Mouse (Mus musculus) forebrain, embryonic 15.5 days (tissue): Measurements from ENCODE around the gene Mapk8ip1. TPM values are rescaled to one million over a fixed set of nuclear protein-coding genes. Genes with fewer than 3 reads are reported as not detected.
"Not testable (repeated sequence)": the region's sequence is repeated elsewhere in the genome, so short reads cannot be mapped to it uniquely, and the experiment has no call there.

Experiments
- ATAC-seq: fragments of 200-750 bp; cut with Nextera tagmentation; replicated peaks from 2 replicates; pipeline ENCODE4 v1.8.0; 2017; ENCODE audit warnings: mild to moderate bottlenecking, moderate TSS enrichment, moderate library complexity
- H3K27ac ChIP-seq: fragments of 300-500 bp; sonication (generic); replicated peaks from 2 replicates; pipeline ENCODE4 v1.5.1; 2015; ENCODE audit warnings: mild to moderate bottlenecking, inconsistent platforms
- H3K27me3 ChIP-seq: fragments of 300-500 bp; sonication (generic); 2 replicates; pipeline ENCODE4 v1.6.1; 2015; ENCODE audit warnings: inconsistent platforms
- H3K36me3 ChIP-seq: fragments of 300-500 bp; sonication (generic); 2 replicates; pipeline ENCODE4 v1.6.1; 2015; ENCODE audit warnings: mild to moderate bottlenecking, inconsistent platforms
- H3K4me1 ChIP-seq: fragments of 300-500 bp; sonication (generic); 2 replicates; pipeline ENCODE4 v1.6.1; 2015; ENCODE audit warnings: inconsistent platforms
- H3K4me2 ChIP-seq: fragments of 300-500 bp; sonication (generic); replicated peaks from 2 replicates; pipeline ENCODE4 v1.6.1; 2015; ENCODE audit warnings: mild to moderate bottlenecking, inconsistent platforms
- H3K4me3 ChIP-seq: fragments of 300-500 bp; sonication (generic); 2 replicates; pipeline ENCODE4 v1.5.1; 2015; ENCODE audit warnings: mild to moderate bottlenecking, inconsistent platforms
- H3K9ac ChIP-seq: fragments of 300-500 bp; sonication (generic); replicated peaks from 2 replicates; pipeline ENCODE4 v1.6.1; 2015; ENCODE audit warnings: mild to moderate bottlenecking, inconsistent platforms
- H3K9me3 ChIP-seq: fragments of 300-500 bp; sonication (generic); 2 replicates; pipeline ENCODE4 v1.6.1; 2016; ENCODE audit warnings: inconsistent platforms
- WGBS: fragments of 180-500 bp; shearing (Covaris S2); methylation state at CpG from one replicate; pipeline ENCODE4 v1.1.7; 2015; ENCODE audit warnings: mixed read lengths; 5-methylcytosine and 5-hydroxymethylcytosine counted together
- polyA plus RNA-seq: library from polyadenylated mRNA; unstranded; fragments of >200 nt; fragmentation: Nextera tagmentation; extraction: Ambion mirVana; gene quantifications from 2 replicates; pipeline ENCODE4 v1.2.1, GENCODE M21; 2015

Gene Mapk8ip1
- polyA plus RNA-seq, 1 experiment from 2014 or later: 120 TPM

DNA sequence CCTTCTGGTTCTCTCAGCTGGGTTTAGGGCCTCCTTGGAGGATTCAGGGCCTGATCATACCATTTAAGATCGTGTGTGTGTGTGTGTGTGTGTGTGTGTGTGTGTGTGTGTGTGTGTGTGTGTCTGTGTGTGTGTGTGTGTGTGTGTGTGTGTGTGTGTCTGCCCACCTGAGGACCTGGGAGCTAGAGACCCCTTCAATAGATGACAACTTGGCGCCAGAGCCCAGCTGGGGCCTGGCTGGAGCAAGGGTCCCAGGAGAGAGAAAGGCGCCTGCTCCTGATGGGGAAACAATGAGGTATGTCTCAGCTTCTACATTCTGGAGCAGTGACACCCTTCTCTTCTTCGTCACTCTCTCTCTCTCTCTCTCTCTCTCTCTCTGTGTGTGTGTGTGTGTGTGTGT, 1.2 kb downstream of the Mapk8ip1 start:
- H3K4me2 ChIP-seq: peak overlapping the region; percentile 80
- peaks cover 31% of the 10 kb centered on the region for H3K4me1 ChIP-seq
- WGBS: 58% methylated on average over 3 of the region's 4 CpGs
- peak overlapping the region; percentile 66 for H3K4me3 ChIP-seq
- not testable (repeated sequence) for H3K9me3 ChIP-seq, ATAC-seq, H3K36me3 ChIP-seq, H3K27me3 ChIP-seq
- 0 out of 2 replicates have a peak overlapping the region, but pooled peaks have one; percentile 15 for H3K9ac ChIP-seq
- H3K27ac ChIP-seq: 0 out of 2 replicates have a peak overlapping the region, but pooled peaks have one; percentile 8

DNA sequence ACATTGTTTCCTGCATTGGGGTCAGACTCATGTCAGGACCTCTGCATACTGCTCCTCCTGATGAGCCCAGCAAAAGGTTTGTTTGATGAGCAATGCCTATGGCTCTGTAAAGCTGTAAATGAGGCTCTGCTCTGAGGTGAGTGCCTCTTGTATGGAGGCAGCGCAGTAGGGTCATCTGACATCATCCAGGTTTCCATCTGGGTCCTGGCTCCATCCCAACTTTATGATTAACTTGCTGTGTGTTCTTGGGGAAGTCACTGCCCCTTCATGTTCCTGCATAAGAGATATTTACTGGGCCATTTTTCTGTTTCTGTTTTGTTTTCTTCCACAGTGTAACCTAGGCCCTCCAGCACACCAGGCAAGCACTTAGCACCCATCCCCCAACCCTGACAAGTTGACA, 3.6 kb downstream of the Mapk8ip1 start:
- Histone ChIP-seq H3K27ac (no peak overlapping the region), H3K4me3 (no peak overlapping the region), H3K9ac (no peak overlapping the region), H3K36me3 (no peaks in the 10 kb centered on the region), H3K9me3 (no peaks in the 10 kb centered on the region), H3K4me2 (no peak overlapping the region), H3K27me3 (no peaks in the 10 kb centered on the region), H3K4me1 (peaks cover 39% of the 10 kb centered on the region)
- WGBS: 81% methylated on average over 1 of the region's 1 CpGs
- ATAC-seq: no peak

DNA sequence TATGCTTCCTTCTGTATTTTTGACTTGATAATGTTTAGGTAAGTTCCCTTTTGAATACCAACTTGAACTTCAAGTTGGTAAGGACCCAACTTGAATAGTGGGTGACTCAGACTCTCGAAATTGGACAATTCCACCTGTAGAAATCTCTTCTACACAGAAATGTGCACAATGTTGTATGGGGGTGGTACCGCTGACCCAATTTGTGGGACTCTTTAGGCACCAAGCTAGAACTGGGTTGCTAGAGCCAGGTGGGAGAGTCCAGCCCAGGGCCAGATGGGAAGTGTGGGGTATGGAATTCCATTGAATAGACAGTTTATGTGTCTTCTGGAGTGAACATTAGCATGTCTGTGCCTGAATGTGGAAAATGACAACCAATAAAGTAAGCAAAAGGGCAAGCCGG, 5.5 kb downstream of the Mapk8ip1 start:
- Histone ChIP-seq H3K9ac (no peak overlapping the region), H3K27ac (no peak overlapping the region), H3K27me3 (no peaks in the 10 kb centered on the region), H3K9me3 (no peaks in the 10 kb centered on the region), H3K36me3 (no peaks in the 10 kb centered on the region), H3K4me2 (no peak overlapping the region), H3K4me3 (no peak overlapping the region), H3K4me1 (peaks cover 53% of the 10 kb centered on the region)
- 94% methylated on average over 3 of the region's 3 CpGs for WGBS
- no peak for ATAC-seq

GRCm38 (mm10) chr2:92392318-92393264, 8.5 kb downstream of the Mapk8ip1 start:
- Histone ChIP-seq H3K27me3 (no peaks in the 10 kb centered on the region), H3K4me2 (peak overlapping the region; percentile 46), H3K36me3 (no peaks in the 10 kb centered on the region), H3K4me3 (peak overlapping the region; percentile 32), H3K4me1 (peaks cover 55% of the 10 kb centered on the region), H3K27ac (peak overlapping the region; percentile 62), H3K9ac (peak overlapping the region; percentile 47), H3K9me3 (no peaks in the 10 kb centered on the region)
- no peak for ATAC-seq
- 7% methylated on average over 26 of the region's 26 CpGs for WGBS

GRCm38 (mm10) chr2:92391703-92392317, 9.3 kb downstream of the Mapk8ip1 start:
- peak overlapping the region; percentile 47 for H3K9ac ChIP-seq
- 17% methylated on average over 11 of the region's 11 CpGs for WGBS
- ATAC-seq: no peak
- H3K27me3 ChIP-seq: no peaks in the 10 kb centered on the region
- H3K27ac ChIP-seq: peak overlapping the region; percentile 62
- H3K4me2 ChIP-seq: peak overlapping the region; percentile 46
- peaks cover 57% of the 10 kb centered on the region for H3K4me1 ChIP-seq
- H3K36me3 ChIP-seq: peaks cover 5% of the 10 kb centered on the region
- H3K9me3 ChIP-seq: no peaks in the 10 kb centered on the region
- peak overlapping the region; percentile 32 for H3K4me3 ChIP-seq

GRCm38 (mm10) chr2:92391116-92391515, 9.9 kb downstream of the Mapk8ip1 start:
- Histone ChIP-seq H3K9me3 (no peaks in the 10 kb centered on the region), H3K36me3 (peaks cover 12% of the 10 kb centered on the region), H3K27ac (no peak overlapping the region), H3K4me1 (peaks cover 57% of the 10 kb centered on the region), H3K9ac (no peak overlapping the region), H3K27me3 (no peaks in the 10 kb centered on the region), H3K4me2 (no peak overlapping the region), H3K4me3 (no peak overlapping the region)
- ATAC-seq: no peak
- WGBS: 80% methylated on average over 8 of the region's 8 CpGs

GRCm38 (mm10) chr2:92390206-92390930, 10.7 kb downstream of the Mapk8ip1 start:
- Histone ChIP-seq H3K4me2 (peak overlapping the region; percentile 66; the same call in 1 of the 2 replicates), H3K4me1 (peaks cover 57% of the 10 kb centered on the region), H3K36me3 (peaks cover 20% of the 10 kb centered on the region), H3K9me3 (no peaks in the 10 kb centered on the region), H3K27me3 (no peaks in the 10 kb centered on the region), H3K9ac (no peak overlapping the region), H3K4me3 (no peak overlapping the region), H3K27ac (peak overlapping the region; percentile 93)
- 70% methylated on average over 6 of the region's 6 CpGs for WGBS
- no peak for ATAC-seq

GRCm38 (mm10) chr2:92389645-92390044, 11.4 kb downstream of the Mapk8ip1 start:
- 1% methylated on average over 10 of the region's 10 CpGs for WGBS
- Histone ChIP-seq H3K36me3 (peaks cover 27% of the 10 kb centered on the region), H3K9ac (peak overlapping the region; percentile 84), H3K4me2 (peak overlapping the region; percentile 66), H3K27ac (peak overlapping the region; percentile 93), H3K4me3 (peak overlapping the region; percentile 83), H3K4me1 (peaks cover 57% of the 10 kb centered on the region), H3K27me3 (no peaks in the 10 kb centered on the region), H3K9me3 (no peaks in the 10 kb centered on the region)
- peak; percentile 21; the same call in 1 of the 2 replicates for ATAC-seq

- ATAC-seq: peak; percentile 91
- H3K4me1 ChIP-seq: peaks cover 57% of the 10 kb centered on the region
- H3K9ac ChIP-seq: peak overlapping the region; percentile 84
- peak overlapping the region; percentile 93 for H3K27ac ChIP-seq
- H3K9me3 ChIP-seq: no peaks in the 10 kb centered on the region
- H3K4me3 ChIP-seq: peak overlapping the region; percentile 83
- peaks cover 32% of the 10 kb centered on the region for H3K36me3 ChIP-seq
- peak overlapping the region; percentile 66 for H3K4me2 ChIP-seq
- WGBS: 1% methylated on average over 57 of the region's 62 CpGs
- no peaks in the 10 kb centered on the region for H3K27me3 ChIP-seq
Observed at GRCm38 (mm10) chr2:92388891-92389641, 12.0 kb downstream of the Mapk8ip1 start.

GRCm38 (mm10) chr2:92388081-92388517, 13.0 kb downstream of the Mapk8ip1 start:
- Histone ChIP-seq H3K4me1 (peaks cover 55% of the 10 kb centered on the region), H3K27ac (peak overlapping the region; percentile 93), H3K9me3 (no peaks in the 10 kb centered on the region), H3K36me3 (peaks cover 42% of the 10 kb centered on the region), H3K4me3 (peak overlapping the region; percentile 83), H3K9ac (peak overlapping the region; percentile 84), H3K4me2 (peak overlapping the region; percentile 66), H3K27me3 (no peaks in the 10 kb centered on the region)
- 33% methylated on average over 3 of the region's 3 CpGs for WGBS
- no peak for ATAC-seq

- Histone ChIP-seq H3K4me2 (peak overlapping the region; percentile 66), H3K9ac (peak overlapping the region; percentile 84), H3K4me1 (peaks cover 51% of the 10 kb centered on the region), H3K36me3 (peaks cover 46% of the 10 kb centered on the region), H3K27me3 (no peaks in the 10 kb centered on the region), H3K27ac (peak overlapping the region; percentile 93; the same call in 1 of the 2 replicates), H3K4me3 (peak overlapping the region; percentile 83), H3K9me3 (no peaks in the 10 kb centered on the region)
- ATAC-seq: no peak
- 69% methylated on average over 4 of the region's 4 CpGs for WGBS
Observed at GRCm38 (mm10) chr2:92387646-92388045, 13.4 kb downstream of the Mapk8ip1 start.
